15 mouse cellular contexts compared by ENCODE assay signal in genomic region chr16:64757666-64758400, GRCm38 (mm10). TPM values are rescaled to one million over a fixed set of nuclear protein-coding genes. Genes with fewer than 3 reads are reported as not detected.
DNase-seq lines count a peak whose midpoint lies in the region; ATAC-seq and TF ChIP-seq lines count a peak whose summit lies in the region.
"Had no signal": no experiment of that assay in that cellular context is flagged by ENCODE, and none has a peak within 500 bp of the region (broad histone marks: within the 10 kb centered on the region; RNA-seq: fewer than 3 reads in every experiment).

No protein-coding gene starts in this region.

- no peak for TF ChIP-seq CTCF in liver, postnatal 0 days (IDR thresholded peaks at IDR 0.05; ENCODE audit: low read depth)

- H3K4me2 ChIP-seq in liver, embryonic 12.5 days, result 0 out of 2 replicates have a peak overlapping the region, but pooled peaks have one; percentile 3
- no peak overlapping the region for H3K4me2 ChIP-seq in liver, postnatal 0 days (ENCODE audit: low read depth, low read length)
- H3K4me2 ChIP-seq in forebrain, embryonic 16.5 days (ENCODE audit: low read length), result no peak overlapping the region
- H3K4me2 ChIP-seq: forebrain, embryonic 13.5 days had no signal

- 0 out of 2 replicates have a peak overlapping the region, but pooled peaks have one; percentile 30 for H3K27ac ChIP-seq in liver, embryonic 12.5 days
- H3K27ac ChIP-seq in liver, postnatal 0 days (ENCODE audit: low read depth), result no peak overlapping the region
- no peak overlapping the region for H3K27ac ChIP-seq in forebrain, embryonic 16.5 days (ENCODE audit: low read length)
- H3K27ac ChIP-seq: forebrain, embryonic 13.5 days; kidney, postnatal 0 days; left cerebral cortex, adult 2 months; liver, embryonic 14.5 days had no signal

- peaks cover 5% of the 10 kb centered on the region; the same call in 1 of the 2 replicates for H3K4me1 ChIP-seq in liver, embryonic 12.5 days
- H3K4me1 ChIP-seq in liver, postnatal 0 days (ENCODE audit: insufficient read depth), result no peaks in the 10 kb centered on the region
- no peaks in the 10 kb centered on the region for H3K4me1 ChIP-seq in forebrain, embryonic 16.5 days (replicated peaks; ENCODE audit: control insufficient read depth, insufficient read depth, low read length)
- H3K4me1 ChIP-seq: forebrain, embryonic 13.5 days had no signal

- TF ChIP-seq EP300 in liver, postnatal 0 days (IDR thresholded peaks at IDR 0.05; ENCODE audit: low read depth), result no peak

- no peak for DNase-seq in liver, postnatal 0 days
- DNase-seq in lung, postnatal 36 days, result peak; percentile 73
- peak; percentile 48 for DNase-seq in thymus, postnatal 25 days
- DNase-seq in adrenal gland, postnatal 10 days, result no peak
- DNase-seq: cerebellum, postnatal 10 days; heart, postnatal 36 days; retina, postnatal 1 day had no signal

- H3K27me3 ChIP-seq in liver, embryonic 12.5 days (replicated peaks), result no peaks in the 10 kb centered on the region
- H3K27me3 ChIP-seq in liver, postnatal 0 days (ENCODE audit: insufficient read depth, low read length), result no peaks in the 10 kb centered on the region
- H3K27me3 ChIP-seq in forebrain, embryonic 16.5 days (replicated peaks; ENCODE audit: control insufficient read depth, insufficient read depth, low read length), result no peaks in the 10 kb centered on the region
- H3K27me3 ChIP-seq: forebrain, embryonic 13.5 days had no signal

- 0 out of 2 replicates have a peak, but pooled peaks cover under 1% of the 10 kb centered on the region for H3K9me3 ChIP-seq in liver, embryonic 12.5 days (replicated peaks)
- H3K9me3 ChIP-seq in liver, postnatal 0 days (ENCODE audit: low read length), result peaks cover under 1% of the 10 kb centered on the region
- H3K9me3 ChIP-seq in forebrain, embryonic 16.5 days (ENCODE audit: control insufficient read depth, low read length), result peaks cover under 1% of the 10 kb centered on the region; the same call in 1 of the 2 replicates

- H3K9ac ChIP-seq in liver, embryonic 12.5 days, result no peak overlapping the region
- H3K9ac ChIP-seq in liver, postnatal 0 days (replicated peaks), result no peak overlapping the region
- H3K9ac ChIP-seq in forebrain, embryonic 16.5 days (replicated peaks; ENCODE audit: low read depth, low read length), result no peak overlapping the region
- H3K9ac ChIP-seq: forebrain, embryonic 13.5 days; liver, embryonic 14.5 days had no signal

- WGBS in liver, embryonic 12.5 days (ENCODE audit: insufficient replicate concordance), result 75% methylated on average over 7 of the region's 7 CpGs
- WGBS in liver, postnatal 0 days (ENCODE audit: insufficient replicate concordance), result 77% methylated on average over 7 of the region's 7 CpGs
- WGBS in forebrain, embryonic 16.5 days, result 90% methylated on average over 7 of the region's 7 CpGs

- peaks cover 11% of the 10 kb centered on the region for H3K36me3 ChIP-seq in liver, embryonic 12.5 days
- peaks cover 2% of the 10 kb centered on the region; the same call in 1 of the 2 replicates for H3K36me3 ChIP-seq in liver, postnatal 0 days (replicated peaks; ENCODE audit: insufficient read depth, low read length)
- peaks cover 4% of the 10 kb centered on the region for H3K36me3 ChIP-seq in forebrain, embryonic 16.5 days (ENCODE audit: control insufficient read depth, insufficient read depth)

- ATAC-seq in liver, embryonic 12.5 days, result no peak
- no peak for ATAC-seq in liver, postnatal 0 days
- 0 out of 2 replicates have a peak, but pooled peaks have one; percentile 6 for ATAC-seq in common myeloid progenitor, adult 5-6 weeks (replicated peaks; ENCODE audit: low read depth, poor library complexity, severe bottlenecking)
- ATAC-seq in forebrain, embryonic 16.5 days, result no peak
- ATAC-seq in frontal cortex, adult (ENCODE audit: low TSS enrichment), result no peak
- ATAC-seq: forebrain, embryonic 13.5 days had no signal

- no peak overlapping the region for H3K4me3 ChIP-seq in liver, embryonic 12.5 days
- H3K4me3 ChIP-seq in liver, postnatal 0 days (ENCODE audit: low read depth, low read length), result no peak overlapping the region
- H3K4me3 ChIP-seq in forebrain, embryonic 16.5 days (replicated peaks; ENCODE audit: low read length), result no peak overlapping the region
- H3K4me3 ChIP-seq: forebrain, embryonic 13.5 days; left cerebral cortex, adult 2 months had no signal

RNA-seq across cellular contexts. Expression of gene 4930453N24Rik, which starts 13.1 kb away (rescaled TPM):
- 13.7 and 15.1 TPM in 2 replicates for polyA plus RNA-seq in liver, embryonic 12.5 days (2016; fragmentation: Nextera tagmentation; extraction: Ambion mirVana)
- polyA plus RNA-seq in liver, postnatal 0 days (2015; fragmentation: Nextera tagmentation; extraction: Ambion mirVana), result 10.0 and 10.5 TPM in 2 replicates
- total RNA-seq in common myeloid progenitor, adult 5-6 weeks (2017), result 31.0 and 33.3 TPM in 2 replicates
- total RNA-seq in adrenal gland, postnatal 10 days (2021), result 10 to 100 TPM; 28.4 to 33.0 TPM
- polyA plus RNA-seq in forebrain, embryonic 16.5 days (2015; fragmentation: Nextera tagmentation; extraction: Ambion mirVana), result 19.0 and 25.2 TPM in 2 replicates

Comparison
In these comparisons a context has a peak if more than half of its experiments do, and no peak if none do; other contexts are left out.
1. DNase-seq: peak in lung, postnatal 36 days (single experiment) and thymus, postnatal 25 days (single experiment); none in liver, postnatal 0 days (single experiment) and adrenal gland, postnatal 10 days (single experiment).